Mouse (Mus musculus): Measurements from ENCODE around the gene Capn2.

GRCm38 (mm10) chr1:182461813-182462212, 55.6 kb downstream of the Capn2 start:
- TF ChIP-seq CTCF (IDR thresholded peaks at IDR 0.05) (no peak), EP300 (IDR thresholded peaks at IDR 0.05) (no peak)
